Mouse (Mus musculus) kidney, adult 2 months (tissue): ENCODE results near the gene Rassf2.

Experiments
- CTCF ChIP-seq: fragments of 200-500 bp; conservative IDR thresholded peaks from 2 replicates; pipeline ENCODE4 v1.5.1; 2011; ENCODE audit warnings: low read depth, mild to moderate bottlenecking, control low read depth, low read length, moderate library complexity, mixed read lengths; ENCODE audit not compliant: insufficient read depth, insufficient read length
- POLR2A ChIP-seq: fragments of 200-500 bp; IDR thresholded peaks from one replicate; pipeline ENCODE4 v1.6.1; 2011; ENCODE audit warnings: low read depth, low read length, control low read depth

GRCm38 (mm10) chr2:132069985-132070735 lies 40.1 kb upstream of the Rassf2 start:
- TF ChIP-seq CTCF (no peak), POLR2A (no peak)
